Mouse (Mus musculus) kidney, adult 2 months (tissue): ENCODE results near the gene Nrarp.

Experiments
- CTCF ChIP-seq: fragments of 200-500 bp; conservative IDR thresholded peaks from 2 replicates; pipeline ENCODE4 v1.5.1; 2011; ENCODE audit warnings: low read depth, mild to moderate bottlenecking, control low read depth, low read length, moderate library complexity, mixed read lengths; ENCODE audit not compliant: insufficient read depth, insufficient read length
- POLR2A ChIP-seq: fragments of 200-500 bp; IDR thresholded peaks from one replicate; pipeline ENCODE4 v1.6.1; 2011; ENCODE audit warnings: low read depth, low read length, control low read depth

DNA sequence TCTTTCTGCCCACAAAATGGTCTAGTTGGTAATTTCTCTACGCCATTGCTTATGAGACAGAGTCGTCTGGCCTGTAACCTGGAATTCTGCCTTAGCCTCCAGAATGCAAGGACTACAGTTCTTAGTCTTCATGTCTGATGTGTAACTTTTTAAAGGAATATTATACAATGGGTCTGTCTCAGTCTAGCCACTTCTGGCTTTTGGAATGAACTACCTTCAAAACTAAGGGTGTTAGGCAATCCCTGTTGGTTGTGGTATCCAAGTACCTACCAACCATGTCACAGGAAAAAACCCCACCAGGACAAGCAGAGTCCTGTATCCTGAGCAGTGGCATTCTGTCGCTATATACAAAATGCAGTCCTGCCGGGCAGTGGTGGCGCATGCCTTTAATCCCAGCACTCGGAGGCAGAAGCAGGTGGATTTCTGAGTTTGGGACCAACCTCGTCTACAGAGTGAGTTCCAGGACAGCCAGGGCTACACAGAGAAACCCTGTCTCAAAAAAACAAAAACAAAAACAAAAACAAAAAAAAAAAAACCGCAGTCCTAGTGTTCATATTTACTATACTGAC is 45.3 kb downstream of the Nrarp start:
- TF ChIP-seq CTCF (no peak), POLR2A (no peak)
